Mouse (Mus musculus) CH12.LX (cell line): ENCODE measurements at regions not wholly inside any gene's neighbourhood (a gene's known extent, or its start where the extent isn't known, plus 50 kb on each side); places are given as distances from the start of the nearest gene placed in this dataset.

ENCODE experiments used
- CTCF ChIP-seq, 2 experiments: IDR thresholded peaks in 1 of 2; conservative IDR thresholded peaks in 1 of 2; 2 replicates each; pipeline ENCODE4 v1.5.1; 2011 to 2012; ENCODE audit warnings: low read depth in 2 of 2, low read length in 2 of 2, improper control_type of control experiment in 1 of 2, inconsistent platforms in 1 of 2, mild to moderate bottlenecking in 1 of 2, moderate library complexity in 1 of 2
- ELF1 ChIP-seq: IDR thresholded peaks from 2 replicates; pipeline ENCODE4 v1.6.1; 2014; ENCODE audit warnings: low read depth, mild to moderate bottlenecking, inconsistent platforms, low read length, improper control_type of control experiment
- EP300 ChIP-seq: IDR thresholded peaks from 2 replicates; pipeline ENCODE4 v1.6.1; 2011; ENCODE audit warnings: low read length, improper control_type of control experiment
- KAT2A ChIP-seq: IDR thresholded peaks from 2 replicates; pipeline ENCODE4 v1.6.1; 2012; ENCODE audit warnings: low read length, improper control_type of control experiment, inconsistent platforms; ENCODE audit not compliant: insufficient replicate concordance
- MAFK ChIP-seq: IDR thresholded peaks from 2 replicates; pipeline ENCODE4 v1.6.1; 2011; ENCODE audit warnings: low read length, improper control_type of control experiment; ENCODE audit not compliant: insufficient replicate concordance
- MEF2A ChIP-seq: IDR thresholded peaks from 2 replicates; pipeline ENCODE4 v1.6.1; 2014; ENCODE audit warnings: low read depth, mild to moderate bottlenecking, inconsistent platforms, low read length, improper control_type of control experiment, borderline replicate concordance
- POLR2A ChIP-seq: IDR thresholded peaks from 2 replicates; pipeline ENCODE4 v1.6.1; 2011; ENCODE audit warnings: low read depth, mild to moderate bottlenecking, improper control_type of control experiment, low read length
- USF2 ChIP-seq: conservative IDR thresholded peaks from 2 replicates; pipeline ENCODE4 v1.6.1; 2011; ENCODE audit warnings: low read depth, low read length, improper control_type of control experiment
- ZC3H11A ChIP-seq: IDR thresholded peaks from 2 replicates; pipeline ENCODE4 v1.6.1; 2012; ENCODE audit warnings: low read depth, mild to moderate bottlenecking, inconsistent platforms, low read length, improper control_type of control experiment

DNA sequence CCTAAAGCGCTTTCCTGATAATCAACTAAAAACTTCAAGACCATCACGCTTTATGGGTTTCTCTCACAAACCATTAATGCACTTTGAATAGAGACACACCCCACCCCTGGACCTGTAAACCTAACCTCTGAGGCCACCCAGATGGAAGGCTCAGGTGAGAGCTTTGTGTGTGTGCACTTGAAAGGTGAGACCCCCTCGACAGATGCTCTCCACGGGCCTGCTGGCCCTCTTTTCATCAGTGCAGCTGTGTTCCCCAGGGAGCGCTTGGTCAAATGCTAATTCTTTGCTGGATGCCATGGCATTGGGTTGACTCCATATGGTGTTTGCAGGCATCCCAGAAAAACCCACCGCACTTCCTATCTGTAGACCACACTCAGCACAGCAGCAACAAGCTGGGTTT is 792.8 kb upstream of the Car8 start:
- TF ChIP-seq EP300 (no peak), MEF2A (no peak), USF2 (no peak), MAFK (no peak), CTCF (conservative IDR thresholded peaks at IDR 0.05 in 1 of 2, IDR thresholded peaks at IDR 0.05 in 1 of 2; ENCODE audit: low read depth in 2 of 2, low read length in 2 of 2) (no peak), ELF1 (no peak), POLR2A (no peak), ZC3H11A (no peak), KAT2A (no peak)
